In the genomic region with DNA sequence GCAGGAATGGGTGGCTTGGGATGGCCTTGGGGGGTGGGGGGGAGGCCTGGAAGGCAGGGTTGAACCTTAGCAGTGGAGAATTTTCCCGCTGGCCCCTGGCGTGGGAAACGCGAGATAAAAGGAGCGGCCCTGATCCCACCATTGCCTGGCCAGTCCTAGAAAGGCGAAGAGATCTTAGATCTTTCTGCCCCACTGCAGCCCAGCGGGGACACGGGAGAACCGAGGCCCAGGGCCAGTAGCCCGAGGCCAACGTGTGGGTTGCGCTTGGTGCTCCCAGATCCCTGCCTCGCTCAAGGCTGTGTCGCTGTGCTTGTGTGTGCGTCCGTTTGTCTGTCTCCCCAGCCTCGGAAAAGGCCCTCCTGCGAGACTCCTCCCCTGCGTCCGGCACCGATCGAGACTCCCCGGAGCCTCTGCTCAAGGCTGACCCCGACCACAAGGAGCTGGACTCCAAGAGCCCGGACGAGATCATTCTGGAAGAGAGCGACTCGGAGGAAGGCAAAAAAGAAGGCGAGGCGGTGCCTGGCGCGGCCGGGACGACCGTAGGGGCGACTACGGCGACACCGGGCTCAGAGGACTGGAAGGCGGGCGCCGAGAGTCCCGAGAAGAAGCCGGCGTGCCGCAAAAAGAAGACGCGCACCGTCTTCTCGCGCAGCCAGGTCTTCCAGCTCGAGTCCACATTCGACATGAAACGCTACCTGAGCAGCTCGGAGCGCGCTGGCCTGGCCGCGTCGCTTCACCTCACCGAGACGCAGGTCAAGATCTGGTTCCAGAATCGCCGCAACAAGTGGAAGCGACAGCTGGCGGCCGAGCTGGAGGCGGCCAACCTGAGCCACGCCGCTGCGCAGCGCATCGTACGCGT, we compare ENCODE assay signal across 9 mouse cellular contexts. TPM values are rescaled to one million over a fixed set of nuclear protein-coding genes. Genes with fewer than 3 reads are reported as not detected.
DNase-seq lines count a peak whose midpoint lies in the region; TF ChIP-seq lines count a peak whose summit lies in the region.
"Had no signal": no experiment of that assay in that cellular context is flagged by ENCODE, and none has a peak within 500 bp of the region (broad histone marks: within the 10 kb centered on the region; RNA-seq: fewer than 3 reads in every experiment).

No protein-coding gene starts in this region.

- TF ChIP-seq CTCF in gastrocnemius, adult 2 months (IDR thresholded peaks at IDR 0.05): no peak

- no peaks in the 10 kb centered on the region for H3K36me3 ChIP-seq in hindbrain, embryonic 10.5 days

- no peak overlapping the region for H3K27ac ChIP-seq in gastrocnemius, adult 2 months
- peak overlapping the region; percentile 75 for H3K27ac ChIP-seq in hindbrain, embryonic 10.5 days

- no peaks in the 10 kb centered on the region for H3K9me3 ChIP-seq in hindbrain, embryonic 10.5 days

- WGBS in hindbrain, embryonic 10.5 days: under 1% methylated on average over 75 of the region's 75 CpGs

- H3K4me3 ChIP-seq in gastrocnemius, adult 2 months: peak overlapping the region; percentile 62
- peak overlapping the region; percentile 59 for H3K4me3 ChIP-seq in hindbrain, embryonic 10.5 days

- peaks cover 34% of the 10 kb centered on the region for H3K4me1 ChIP-seq in hindbrain, embryonic 10.5 days (replicated peaks)

- DNase-seq in gastrocnemius, adult 2 months: no peak
- no peak for DNase-seq in gastrocnemius, postnatal 4 days (ENCODE audit: low spot score in 2 of 2)
- DNase-seq in adrenal gland, postnatal 14 days: peak; percentile 20
- DNase-seq in hindbrain, embryonic 10.5 days (ENCODE audit: low spot score): peak; percentile 69
- peak; percentile 6 for DNase-seq in lung, postnatal 10 days
- no peak for DNase-seq in frontal cortex, postnatal 36 days (ENCODE audit: low spot score in 2 of 2)
- no peak for DNase-seq in right cerebral cortex, postnatal 14 days
- DNase-seq in adipocyte (ENCODE audit: low spot score): no peak

- intact Hi-C loops in gastrocnemius, adult 2 months (cut with DNase I): loop anchor here (10.0 kb wide), 1 partner anchor 1011 kb away; no protein-coding TSS in a partner anchor

- H3K27me3 ChIP-seq in hindbrain, embryonic 10.5 days (ENCODE audit: insufficient read depth, poor library complexity, severe bottlenecking): peaks cover 100% of the 10 kb centered on the region

RNA-seq across cellular contexts. Expression of gene Hmx3, which starts 1.2 kb away (rescaled TPM):
- total RNA-seq in gastrocnemius, adult 2 months (2021): not detected
- total RNA-seq in gastrocnemius, postnatal 4 days (2021): not detected
- total RNA-seq in adrenal gland, postnatal 14 days (2021): not detected in 2 replicates
- polyA plus RNA-seq in hindbrain, embryonic 10.5 days (2016; fragmentation: Nextera tagmentation; extraction: Ambion mirVana): 0.61 and 0.93 TPM in 2 replicates
- total RNA-seq: heart, postnatal 10 days had no signal

RNA-seq across cellular contexts. Expression of gene Hmx2, which starts 4.7 kb away (rescaled TPM):
- not detected for total RNA-seq in gastrocnemius, adult 2 months (2021)
- not detected for total RNA-seq in gastrocnemius, postnatal 4 days (2021)
- total RNA-seq in adrenal gland, postnatal 14 days (2021): not detected in 2 replicates
- 0.91 and 1.2 TPM in 2 replicates for polyA plus RNA-seq in hindbrain, embryonic 10.5 days (2016; fragmentation: Nextera tagmentation; extraction: Ambion mirVana)
- total RNA-seq: heart, postnatal 10 days had no signal

RNA-seq across cellular contexts. Expression of gene Bub3, which starts 16.2 kb away (rescaled TPM):
- 10 to 100 TPM; 28.9 to 31.2 TPM for total RNA-seq in gastrocnemius, adult 2 months (2021)
- 10 to 100 TPM; 46.6 to 54.8 TPM for total RNA-seq in gastrocnemius, postnatal 4 days (2021)
- total RNA-seq in adrenal gland, postnatal 14 days (2021): 71.9 and 81.9 TPM in 2 replicates
- 306 and 322 TPM in 2 replicates for polyA plus RNA-seq in hindbrain, embryonic 10.5 days (2016; fragmentation: Nextera tagmentation; extraction: Ambion mirVana)

Comparison
In these comparisons a context has a peak if more than half of its experiments do, and no peak if none do; other contexts are left out.
1. DNase-seq: peak in adrenal gland, postnatal 14 days (single experiment), hindbrain, embryonic 10.5 days (single experiment) and lung, postnatal 10 days (single experiment); none in gastrocnemius, adult 2 months (single experiment), gastrocnemius, postnatal 4 days (0 of 2), frontal cortex, postnatal 36 days (0 of 2), right cerebral cortex, postnatal 14 days (single experiment) and adipocyte (single experiment).